Mouse (Mus musculus) monocyte, adult 2 months (primary cell): ENCODE measurements around the gene Rtn4rl2.

Experiments
- DNase-seq, 2 experiments: peaks; one replicate each; pipeline ENCODE4 v3.0.0; 2022; ENCODE audit warnings: low spot score in 2 of 2, low read depth in 1 of 2

Gene Rtn4rl2

DNA sequence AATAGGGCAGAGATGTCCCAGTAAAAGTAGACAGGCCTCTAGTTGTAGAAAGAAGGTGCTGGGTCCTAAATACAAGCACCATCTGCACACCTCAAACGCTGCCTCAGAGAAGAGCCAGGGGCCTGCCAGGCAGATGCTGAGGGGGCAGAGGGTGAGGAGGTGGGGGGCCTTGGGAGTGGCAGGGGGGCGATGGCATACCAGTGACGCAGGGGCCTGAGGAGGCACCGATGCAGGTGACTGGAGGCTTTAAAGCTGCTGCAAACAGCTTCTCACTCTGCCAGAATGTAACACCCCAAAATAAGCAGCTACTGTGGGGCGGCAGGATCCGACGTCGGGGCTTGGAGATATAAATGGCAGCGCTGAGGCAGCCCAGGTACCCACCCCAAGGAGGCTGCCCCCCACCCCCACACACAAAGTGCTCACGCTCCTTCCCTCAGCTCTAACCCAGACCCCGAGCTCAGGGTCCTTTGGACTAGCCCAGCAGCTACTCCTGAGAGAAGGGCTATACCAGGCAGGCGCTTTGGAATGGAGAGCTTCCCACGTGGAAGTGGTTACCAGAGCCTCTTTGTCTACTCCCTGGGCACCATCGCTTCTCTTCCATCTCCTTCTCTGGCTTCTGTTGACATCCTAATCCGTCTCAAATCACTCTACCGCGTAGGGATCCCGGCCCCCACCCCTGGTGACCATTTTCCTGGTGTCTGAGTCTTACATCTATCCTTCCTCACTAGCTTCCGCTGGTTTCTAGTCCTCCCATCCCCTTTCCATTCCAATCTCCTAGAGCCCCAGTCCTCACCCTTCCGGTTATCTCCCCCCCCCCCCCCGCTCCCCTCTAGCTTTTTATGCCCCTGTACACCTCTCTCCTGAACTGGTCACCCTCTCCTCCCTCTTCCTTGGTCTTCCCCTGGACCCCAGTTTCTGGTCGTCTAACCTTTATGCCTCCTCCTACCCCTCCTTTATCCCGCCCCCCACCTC, 1.1 kb downstream of the Rtn4rl2 start:
- no peak for DNase-seq

DNA sequence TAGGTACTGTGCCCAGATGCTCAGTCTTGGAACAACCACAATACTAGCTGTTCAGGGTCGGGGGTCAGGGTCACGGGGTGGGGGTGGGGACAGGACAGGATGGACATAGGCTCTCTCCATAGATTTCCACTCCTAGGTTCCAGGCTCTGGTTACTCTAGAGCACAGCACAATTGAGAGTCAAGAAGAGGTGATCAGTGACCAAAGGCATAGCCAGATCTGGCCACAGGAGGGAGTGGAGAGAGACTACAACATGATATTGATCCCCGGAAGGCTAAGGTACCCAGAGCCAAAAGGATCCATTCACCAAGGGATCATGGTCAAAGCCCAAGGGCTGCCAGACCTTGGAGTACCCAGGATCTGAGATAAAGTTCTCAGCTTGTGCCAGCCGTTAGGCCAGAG, 1.9 kb downstream of the Rtn4rl2 start:
- no peak for DNase-seq

DNA sequence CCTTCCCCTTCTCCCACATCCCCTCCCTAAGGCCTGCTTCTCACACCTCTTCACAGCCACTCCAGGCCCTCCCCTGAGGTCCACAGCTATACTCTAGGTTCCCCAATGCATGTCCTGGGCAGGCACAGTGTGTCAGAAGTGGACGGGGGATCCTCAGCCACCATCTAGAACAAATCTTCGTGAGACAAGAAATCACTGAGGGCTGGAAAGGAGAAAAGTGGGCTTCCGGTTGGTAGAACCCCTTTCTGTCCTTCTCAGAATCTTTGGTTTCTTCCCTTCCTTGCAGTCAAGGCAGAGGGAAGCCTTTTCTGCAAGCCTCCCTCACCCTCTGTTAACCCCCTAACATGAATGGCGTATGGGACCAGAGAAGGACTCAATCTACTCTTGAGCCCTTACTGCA, 2.6 kb downstream of the Rtn4rl2 start:
- DNase-seq = no peak

DNA sequence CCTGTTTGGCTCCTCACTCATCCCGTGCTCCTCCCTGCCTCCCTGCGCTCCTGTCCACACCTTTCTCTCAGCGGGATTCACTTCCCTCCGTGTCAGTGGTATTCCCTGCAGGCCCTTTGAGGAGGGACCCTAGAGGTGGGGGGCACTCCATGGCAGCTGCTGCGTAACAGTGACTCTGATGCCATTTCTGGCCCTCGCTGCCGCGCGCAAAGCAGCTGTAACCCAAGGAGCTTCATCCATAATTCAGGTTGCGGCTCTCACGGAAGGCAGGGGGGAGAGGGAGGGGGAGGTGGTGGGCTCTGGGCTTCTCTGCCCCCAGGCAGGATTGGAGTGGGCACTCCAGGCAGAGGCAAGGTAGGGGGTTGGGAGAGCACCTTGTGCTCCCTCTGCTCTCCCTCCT, 3.0 kb downstream of the Rtn4rl2 start:
- DNase-seq = no peak

DNA sequence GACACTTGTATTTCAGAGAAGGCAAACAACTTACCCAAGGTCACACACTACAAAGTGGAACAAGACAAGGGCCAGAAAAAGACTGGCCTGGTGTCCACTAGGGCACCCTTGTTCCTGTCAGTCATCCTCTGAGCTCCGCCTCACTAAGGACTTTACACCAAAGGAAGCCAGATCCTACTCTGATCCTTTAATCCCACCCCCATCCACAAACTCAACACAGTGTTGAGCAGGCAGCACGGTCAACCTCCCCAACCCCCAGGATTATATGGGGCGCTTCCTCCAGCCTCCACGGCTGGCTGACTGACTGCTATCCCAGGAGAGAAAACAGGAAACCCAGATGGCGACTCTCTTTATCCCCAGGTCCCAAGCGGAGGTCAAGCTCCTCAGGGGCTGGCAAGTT, 3.4 kb downstream of the Rtn4rl2 start:
- DNase-seq = no peak

DNA sequence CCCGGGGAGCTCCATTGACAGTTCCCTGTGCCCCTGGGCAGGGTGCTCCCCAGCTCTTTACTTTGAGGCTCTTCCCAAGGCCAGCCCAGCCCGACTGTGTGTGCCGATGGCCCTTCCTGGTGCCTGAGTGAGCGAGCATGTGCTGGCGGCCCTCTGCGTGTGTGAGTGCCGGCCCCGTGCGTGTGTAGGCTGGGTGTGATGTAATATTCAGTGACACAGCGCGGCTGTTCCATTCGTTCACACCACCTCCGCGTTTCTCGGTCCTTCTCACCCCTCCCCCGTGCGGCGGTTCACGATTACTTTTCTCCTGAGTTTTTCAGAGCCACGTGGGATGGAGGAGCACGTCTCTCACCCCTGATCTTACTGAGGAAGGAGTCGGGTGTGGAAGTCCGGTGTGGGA, 3.9 kb downstream of the Rtn4rl2 start:
- no peak for DNase-seq

DNA sequence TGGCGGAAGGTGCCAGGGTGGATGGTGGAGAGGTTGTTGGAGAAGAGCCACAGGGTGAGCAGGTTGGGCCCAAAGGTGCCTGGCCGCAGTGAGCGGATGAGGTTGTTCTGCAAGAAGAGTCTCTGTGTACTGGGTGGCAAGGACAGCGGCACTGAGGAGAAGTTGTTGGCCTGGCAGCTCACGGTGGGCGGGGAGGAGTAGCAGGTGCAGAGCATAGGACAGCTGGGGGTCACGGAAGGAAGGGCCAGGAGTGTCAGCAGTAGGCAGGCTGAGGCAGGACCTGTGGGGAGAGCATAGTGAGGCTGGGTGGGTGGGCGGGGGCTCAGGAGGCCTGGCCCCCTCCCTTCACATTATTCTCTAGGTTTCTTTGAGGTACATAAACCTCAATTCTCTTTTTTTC, 5.9 kb downstream of the Rtn4rl2 start:
- no peak for DNase-seq

DNA sequence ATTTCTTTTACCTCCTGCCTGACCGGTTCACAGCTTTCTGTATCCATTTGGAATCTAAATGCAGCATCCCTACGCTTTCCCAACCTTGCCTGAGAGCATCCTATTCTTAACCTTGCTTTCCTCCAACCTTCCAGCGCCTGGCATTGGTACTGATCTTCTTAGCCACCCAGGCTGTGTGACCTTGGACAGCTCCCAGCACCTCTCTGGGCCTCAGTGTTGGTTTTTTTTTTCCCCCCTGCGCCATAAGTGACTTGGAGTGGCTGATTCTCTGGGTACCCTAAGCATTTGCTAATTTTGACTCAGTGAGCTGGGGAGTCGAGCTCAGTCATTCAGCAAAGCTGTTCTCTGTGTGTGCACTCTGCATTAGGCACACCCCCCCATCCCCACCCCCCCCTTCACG, 10.7 kb downstream of the Rtn4rl2 start:
- no peak for DNase-seq

DNA sequence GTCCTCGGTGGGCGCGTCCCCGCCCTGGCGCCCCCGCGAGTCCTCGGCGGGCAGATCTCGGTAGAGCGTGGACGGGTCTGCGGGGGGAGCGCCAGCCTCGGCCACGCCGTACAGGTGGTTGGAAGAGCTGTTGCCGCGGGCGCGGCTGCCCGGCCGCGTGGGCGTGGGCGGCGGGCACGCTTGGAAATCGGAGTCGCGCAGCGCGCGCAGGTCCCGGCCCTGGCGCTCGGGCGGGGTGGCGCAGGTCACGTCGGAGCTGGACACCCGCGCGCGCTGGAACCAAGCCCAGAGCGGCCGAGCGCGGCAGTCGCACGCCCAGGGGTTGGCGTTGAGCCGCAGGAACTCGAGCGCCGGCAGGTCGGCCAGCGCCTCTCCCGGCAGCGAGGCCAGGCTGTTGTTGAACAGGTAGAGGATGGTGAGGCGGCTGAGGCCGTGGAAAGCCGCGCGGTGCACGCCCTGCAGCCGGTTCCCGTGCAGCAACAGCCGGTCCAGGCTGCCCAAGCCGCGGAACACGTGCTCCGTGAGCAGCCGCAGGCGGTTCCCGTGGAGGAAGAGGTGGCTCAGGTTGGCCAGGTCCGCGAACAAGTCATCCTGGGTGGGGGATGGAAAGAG, 14.3 kb downstream of the Rtn4rl2 start:
- DNase-seq = no peak

DNA sequence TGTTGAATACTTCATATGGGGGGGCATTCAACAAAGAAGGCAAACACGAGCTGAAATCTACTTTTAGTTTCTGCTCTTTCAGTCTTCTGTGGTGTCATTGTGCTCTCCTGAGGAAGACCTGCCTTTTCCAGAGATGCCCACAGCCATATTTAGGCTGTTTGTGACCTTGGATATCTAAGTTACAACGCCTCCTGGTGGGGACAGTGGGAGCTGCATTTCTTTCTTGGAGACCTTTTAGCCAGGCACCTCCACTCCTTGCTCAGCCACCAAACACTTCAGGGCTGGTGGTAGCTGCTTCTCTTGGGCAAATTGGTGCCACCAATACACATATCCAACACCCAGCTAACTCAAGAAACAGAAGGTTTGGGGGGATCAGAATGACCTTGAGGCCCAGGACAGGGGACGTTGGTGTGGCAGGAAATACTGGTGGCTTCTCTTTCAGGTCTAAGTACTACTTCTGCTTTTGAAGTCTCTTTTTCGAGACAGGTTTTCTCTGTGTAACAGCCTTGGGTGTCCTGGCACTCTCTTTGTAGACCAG, 15.8 kb downstream of the Rtn4rl2 start:
- no peak for DNase-seq

DNA sequence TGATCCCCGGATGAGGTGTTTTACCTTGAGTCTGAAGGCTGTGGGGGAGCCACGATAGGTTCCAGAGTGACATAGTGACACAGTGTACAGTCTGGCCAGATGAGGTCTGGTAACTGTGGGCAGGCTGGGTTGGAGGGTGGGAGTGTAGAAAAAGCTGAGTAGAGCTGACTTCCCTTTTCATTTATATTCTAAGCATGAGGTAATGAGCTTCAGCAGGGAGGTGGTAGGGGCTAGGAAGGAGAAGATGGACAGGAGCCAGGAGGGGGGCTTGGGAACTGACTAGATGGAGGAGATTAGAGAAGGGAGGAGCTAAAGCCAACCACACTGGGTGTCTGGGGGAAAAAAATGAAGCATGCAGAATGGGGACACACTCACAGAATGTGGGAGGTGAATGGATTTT, 17.5 kb downstream of the Rtn4rl2 start:
- no peak for DNase-seq

DNA sequence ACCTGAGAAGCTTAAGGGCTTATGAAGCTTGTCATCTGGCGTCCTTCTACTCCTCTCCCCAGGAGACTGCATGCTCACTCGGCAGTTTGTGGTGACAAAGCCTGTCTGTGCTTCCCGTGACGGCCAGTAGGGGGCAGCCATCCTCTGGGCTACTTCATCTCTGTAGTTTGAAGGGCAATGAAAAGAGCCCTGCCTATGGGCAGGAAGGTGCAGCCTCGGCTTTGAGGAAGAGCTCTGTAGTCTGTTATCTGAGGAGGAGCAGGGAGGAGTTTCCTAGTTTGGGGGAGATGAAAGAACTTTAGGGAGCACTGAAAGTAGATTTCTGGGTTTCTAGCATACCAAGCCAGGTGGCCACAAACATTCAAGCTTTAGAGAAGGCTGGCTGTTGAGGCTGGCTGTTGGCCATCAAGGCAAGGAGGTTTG, 18.0 kb downstream of the Rtn4rl2 start:
- peak; percentile 44 to 60 for DNase-seq

DNA sequence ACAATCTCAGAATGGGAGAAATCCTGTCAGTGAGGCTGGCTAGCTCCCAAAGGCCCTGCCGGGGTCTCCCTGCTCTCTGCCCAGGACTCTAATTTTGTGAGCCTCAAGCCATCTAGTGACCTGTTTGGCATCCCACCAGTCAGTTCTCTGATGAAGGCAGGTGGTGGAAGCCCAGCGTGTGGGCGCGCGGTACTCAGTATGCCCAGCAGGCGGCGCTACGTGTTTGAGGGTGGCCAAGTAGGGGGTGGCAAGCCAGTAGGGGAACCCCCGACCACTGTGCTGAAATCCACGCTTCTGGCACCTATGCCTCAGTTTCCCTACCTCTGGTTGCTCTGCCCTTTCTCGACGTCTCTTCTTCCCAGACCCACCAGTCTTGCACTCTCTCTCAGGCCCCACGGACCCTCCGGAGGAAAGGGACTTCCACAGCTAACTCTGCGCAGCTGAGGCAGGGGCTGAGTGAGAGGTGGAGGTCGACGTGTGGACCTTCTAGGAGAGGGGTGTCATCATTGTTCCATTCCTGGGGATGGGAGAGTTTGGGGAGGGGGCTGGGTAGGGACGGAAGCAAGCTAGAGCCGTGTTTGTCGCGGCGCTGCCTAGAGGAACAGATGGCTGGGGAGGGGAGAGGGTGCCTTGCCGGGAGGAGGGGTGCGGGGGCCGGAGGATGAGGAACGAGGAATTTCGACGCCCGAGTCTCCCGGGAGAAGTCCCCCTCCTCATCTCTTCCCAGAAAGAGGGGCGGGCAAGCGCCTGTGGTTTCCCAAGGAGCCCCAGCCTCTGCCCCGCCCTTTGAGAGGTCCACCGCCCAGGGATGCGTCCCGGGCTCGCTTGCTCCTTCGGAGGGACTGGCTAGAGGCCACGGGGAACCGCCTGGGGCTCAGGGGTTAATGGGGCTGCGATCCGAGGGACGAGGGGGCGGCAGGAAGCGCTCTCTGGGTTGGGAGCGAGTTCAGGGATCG, 20.6 kb downstream of the Rtn4rl2 start:
- DNase-seq = no peak

DNA sequence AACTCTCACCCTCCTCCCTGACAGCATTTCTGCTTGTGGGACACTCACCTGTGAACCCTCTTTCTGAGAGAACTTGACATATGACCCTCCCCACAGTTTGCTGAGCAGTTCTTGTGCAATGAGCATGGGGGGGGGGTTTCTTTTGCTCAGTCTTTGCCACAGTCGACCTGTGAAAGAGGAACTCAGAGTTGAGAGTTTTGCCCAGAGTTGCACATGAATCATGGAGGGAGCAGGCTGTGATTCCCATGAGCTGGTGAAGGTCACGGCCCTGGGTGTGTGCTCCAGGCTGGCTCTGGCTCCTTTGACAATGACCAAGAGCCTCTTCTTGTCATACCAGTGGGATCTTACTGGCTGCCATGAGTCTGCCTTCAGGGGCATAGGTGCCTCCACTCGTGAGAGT, 24.3 kb downstream of the Rtn4rl2 start:
- peak in 1 of 2 experiments; percentile 28 for DNase-seq

DNA sequence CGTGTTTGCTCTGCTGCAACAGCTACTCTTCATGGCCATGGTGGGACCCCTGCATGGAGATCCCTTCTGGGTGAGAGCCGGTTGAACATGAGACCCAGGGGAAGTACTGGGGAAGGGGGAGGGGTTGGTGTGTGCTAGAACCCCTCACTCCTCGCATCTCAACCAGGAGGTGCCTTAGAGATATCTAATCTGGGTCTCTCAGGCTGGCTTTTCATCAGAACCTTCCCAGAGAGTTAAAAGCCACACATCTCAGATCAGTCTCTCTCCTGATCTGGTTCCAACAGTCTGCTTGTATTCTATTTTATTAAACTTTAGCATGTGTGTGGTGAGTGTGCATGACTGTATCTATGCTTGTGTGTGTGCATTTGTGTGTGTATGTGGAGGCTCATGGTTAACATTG, 25.1 kb downstream of the Rtn4rl2 start:
- no peak for DNase-seq

DNA sequence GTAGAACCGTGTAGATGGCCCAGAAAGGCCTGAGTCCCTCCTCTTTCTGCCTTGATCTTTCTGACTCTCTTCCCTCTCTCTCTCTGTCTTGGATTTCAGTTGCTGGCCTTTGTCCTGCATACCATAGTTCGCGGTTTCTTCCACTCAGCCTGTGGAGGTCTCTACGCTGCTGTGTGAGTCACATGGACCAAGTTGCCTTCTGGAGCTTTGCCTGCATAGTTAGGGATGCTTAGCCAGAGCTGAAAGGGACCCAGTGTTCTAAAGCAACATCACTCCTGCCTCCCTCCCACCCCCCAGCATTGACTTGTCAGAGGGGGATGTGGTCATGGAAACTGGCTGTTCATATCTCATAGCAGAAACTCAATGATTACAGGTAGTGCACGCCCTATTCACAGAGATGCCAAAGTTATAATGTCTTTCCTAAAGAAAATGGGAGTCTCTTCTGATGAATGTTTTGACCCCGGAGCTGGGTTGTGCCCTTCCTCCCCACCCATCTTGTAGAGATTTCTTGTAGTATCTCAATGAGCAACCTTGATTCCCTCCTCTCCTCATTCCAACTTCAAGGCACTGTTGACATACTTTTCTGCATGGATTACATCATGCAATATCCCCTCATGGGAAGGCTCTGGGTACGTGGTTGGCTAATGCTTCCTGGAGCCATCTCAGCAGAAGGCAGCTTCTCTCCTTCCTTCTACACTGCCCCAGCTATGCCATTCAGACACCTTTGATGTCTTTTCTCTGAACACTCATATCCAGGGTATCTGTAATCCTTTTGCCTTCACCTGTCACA, 26.3 kb downstream of the Rtn4rl2 start:
- no peak for DNase-seq

DNA sequence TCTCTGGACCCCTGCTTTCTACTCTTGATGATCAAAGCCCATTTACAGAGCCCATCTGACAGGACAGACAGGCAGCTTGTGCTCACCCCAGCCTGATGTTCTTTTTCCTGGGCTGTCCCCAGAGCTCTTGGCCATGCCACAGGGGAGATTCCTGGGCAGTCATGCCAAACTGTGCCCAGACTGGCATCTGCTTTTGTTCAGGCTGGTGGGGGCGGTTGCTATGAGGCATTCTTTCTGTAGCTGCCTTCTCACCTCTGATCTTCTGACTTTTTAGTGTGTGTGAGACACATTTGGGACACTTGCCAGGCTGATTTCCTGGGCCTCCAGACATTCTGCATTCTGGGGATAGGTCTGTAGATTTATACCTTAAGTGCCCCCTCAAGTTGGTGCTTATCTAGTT, 28.0 kb downstream of the Rtn4rl2 start:
- DNase-seq = no peak

DNA sequence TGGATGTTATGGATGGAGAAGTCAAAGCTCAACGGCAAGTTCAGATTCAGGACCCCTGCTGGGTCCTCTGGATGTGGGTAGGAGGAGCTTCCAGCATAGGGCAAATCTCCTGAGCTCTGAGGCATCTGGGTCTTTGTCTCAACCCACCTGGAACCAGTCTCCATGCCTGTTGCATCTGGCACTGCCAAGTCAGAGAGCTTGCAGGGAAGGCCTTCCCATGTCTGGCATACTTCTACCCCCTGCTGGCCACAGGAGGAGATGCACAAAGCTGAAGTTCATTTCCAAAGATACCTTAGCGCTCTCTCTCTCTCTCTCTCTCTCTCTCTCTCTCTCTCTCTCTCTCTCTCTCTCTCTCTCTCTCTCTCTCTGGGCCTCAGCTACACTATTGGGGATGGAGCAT, 30.8 kb downstream of the Rtn4rl2 start:
- no peak for DNase-seq

DNA sequence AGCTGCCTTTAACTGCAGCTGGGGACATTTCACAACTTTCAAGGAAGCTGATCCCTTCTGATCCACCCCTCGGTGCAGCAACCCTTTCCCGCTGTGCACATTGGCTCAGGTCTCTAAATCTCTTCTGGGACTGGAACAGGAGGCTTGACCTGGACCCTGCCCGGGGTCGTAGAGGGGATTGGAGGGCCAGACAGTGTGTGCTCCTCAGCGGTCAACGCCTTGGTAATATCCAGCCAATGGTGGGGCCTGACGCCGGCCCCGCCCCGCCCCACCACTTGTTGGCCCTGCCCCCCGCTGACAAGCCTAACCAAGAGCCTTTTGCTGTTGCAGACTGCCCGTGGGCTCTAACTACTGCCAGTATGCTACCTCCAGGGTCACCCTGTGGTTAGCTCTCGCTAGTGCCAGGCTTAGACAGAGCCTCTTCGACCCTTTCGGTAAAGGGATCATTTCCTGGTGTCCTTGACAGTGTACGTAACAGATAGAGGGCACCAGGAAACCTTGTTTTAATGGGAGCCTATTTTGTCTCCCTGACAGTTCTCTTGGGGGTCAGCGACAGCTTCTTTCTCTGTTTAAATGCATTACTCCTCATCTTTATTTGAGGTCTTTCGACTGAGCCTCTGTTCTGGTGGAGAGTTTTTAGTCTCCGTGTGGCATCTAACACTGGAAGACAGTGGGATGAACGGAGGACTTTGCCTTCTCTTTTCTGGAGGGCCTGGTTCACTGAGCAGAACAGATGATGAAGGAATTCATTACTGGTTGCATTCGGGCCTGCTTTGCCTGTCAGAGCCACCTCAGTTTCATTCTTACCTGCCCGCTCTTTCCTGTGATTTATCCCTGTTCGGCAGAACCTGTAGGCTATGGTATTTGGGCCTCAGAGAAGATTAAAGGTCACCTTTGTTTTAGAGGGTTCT, 35.1 kb downstream of the Rtn4rl2 start:
- no peak for DNase-seq
